Mouse (Mus musculus): ENCODE measurements around the gene Slc12a8. TPM values are rescaled to one million over a fixed set of nuclear protein-coding genes. Genes with fewer than 3 reads are reported as not detected.
"Not testable (repeated sequence)": the region's sequence is repeated elsewhere in the genome, so short reads cannot be mapped to it uniquely, and the experiment has no call there.

The Slc12a8 gene
- 0.65 and 0.82 TPM in 2 replicates for polyA plus RNA-seq (2015; fragmentation: Nextera tagmentation; extraction: Ambion mirVana)

DNA sequence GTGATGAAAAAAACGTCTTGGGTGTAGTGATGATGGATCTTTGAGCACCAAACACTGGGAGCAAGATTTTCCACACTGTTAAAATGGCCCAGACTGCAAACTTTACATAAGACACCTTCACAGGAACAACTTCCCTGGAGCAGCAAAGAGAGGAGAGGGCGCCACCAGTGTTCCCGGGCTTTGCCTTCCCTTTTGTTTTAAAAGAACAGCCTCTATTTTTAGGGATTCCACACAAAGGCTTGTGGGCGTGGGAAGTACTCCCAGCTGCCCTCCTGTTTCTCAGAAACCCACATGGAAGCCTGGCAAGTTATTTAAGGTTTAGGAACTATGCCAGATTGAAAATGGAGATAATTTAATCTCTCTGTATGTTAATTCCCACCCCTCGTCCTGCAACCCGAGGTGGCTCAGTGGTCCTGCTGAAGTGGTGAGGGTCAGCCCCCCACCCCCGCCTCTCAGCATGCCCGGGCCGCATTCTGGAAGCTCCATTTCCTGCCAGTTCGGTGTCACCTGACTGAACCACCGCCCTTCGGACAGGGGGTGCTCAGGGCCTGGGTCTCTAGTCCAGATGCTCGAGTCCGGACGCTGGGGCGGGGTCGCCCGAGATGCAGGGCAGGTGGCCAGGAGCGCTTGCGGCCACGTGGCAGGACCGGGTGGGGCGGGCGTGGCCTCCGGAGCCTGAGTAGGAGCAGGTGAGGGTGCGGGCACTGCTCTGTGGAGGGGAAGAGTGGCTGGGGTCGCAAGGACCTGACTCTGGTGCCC is at the start of gene Slc12a8:
Gene Slc12a8, plus strand, starts transcription at position 522 of the 759 bp plus-strand sequence.
- Histone ChIP-seq H3K9me3 (no peaks in the 10 kb centered on the region), H3K27ac (no peak within 1 kb of the TSS), H3K4me3 (peak within 1 kb of the TSS; percentile 32), H3K4me2 (peak within 1 kb of the TSS; percentile 73), H3K9ac (peak within 1 kb of the TSS; percentile 36; the same call in 1 of the 2 replicates), H3K36me3 (replicated peaks) (no peaks in the 10 kb centered on the region), H3K4me1 (peaks cover 14% of the 10 kb centered on the region; the same call in 1 of the 2 replicates), H3K27me3 (replicated peaks) (no peaks in the 10 kb centered on the region)
- 5% methylated on average over 25 of the region's 27 CpGs for WGBS
- 0 out of 2 replicates have a peak, but pooled peaks have one; percentile 52 for ATAC-seq (replicated peaks)

DNA sequence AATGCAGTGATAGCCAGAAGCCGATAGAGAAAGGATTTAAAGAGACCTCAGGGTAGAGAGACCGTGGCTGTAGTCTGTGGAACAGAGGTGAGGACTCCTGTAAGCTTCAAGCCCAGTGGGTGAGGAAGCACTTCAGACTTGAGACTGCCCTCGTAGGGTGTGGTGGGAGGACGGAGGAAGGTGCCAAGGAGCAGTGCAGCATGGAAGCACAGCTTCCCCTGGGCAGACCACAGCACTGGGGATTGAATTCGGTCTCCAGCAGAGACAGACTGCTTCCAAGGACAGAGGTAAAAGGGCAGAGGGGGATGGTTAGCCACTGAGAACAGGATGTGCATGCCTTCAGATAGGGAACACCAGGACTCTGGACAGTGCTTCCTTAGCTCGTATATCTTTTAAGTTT is 49.7 kb upstream of the Slc12a8 start:
- H3K4me1 ChIP-seq = peaks cover 15% of the 10 kb centered on the region
- no peak overlapping the region for H3K9ac ChIP-seq
- peaks cover 3% of the 10 kb centered on the region; the same call in 1 of the 2 replicates for H3K36me3 ChIP-seq (replicated peaks)
- no peak overlapping the region for H3K27ac ChIP-seq
- no peak overlapping the region for H3K4me2 ChIP-seq
- no peaks in the 10 kb centered on the region for H3K27me3 ChIP-seq (replicated peaks)
- ATAC-seq (replicated peaks) = no peak
- H3K9me3 ChIP-seq = no peaks in the 10 kb centered on the region
- H3K4me3 ChIP-seq = no peak overlapping the region
- WGBS = 69% methylated on average over 6 of the region's 6 CpGs

DNA sequence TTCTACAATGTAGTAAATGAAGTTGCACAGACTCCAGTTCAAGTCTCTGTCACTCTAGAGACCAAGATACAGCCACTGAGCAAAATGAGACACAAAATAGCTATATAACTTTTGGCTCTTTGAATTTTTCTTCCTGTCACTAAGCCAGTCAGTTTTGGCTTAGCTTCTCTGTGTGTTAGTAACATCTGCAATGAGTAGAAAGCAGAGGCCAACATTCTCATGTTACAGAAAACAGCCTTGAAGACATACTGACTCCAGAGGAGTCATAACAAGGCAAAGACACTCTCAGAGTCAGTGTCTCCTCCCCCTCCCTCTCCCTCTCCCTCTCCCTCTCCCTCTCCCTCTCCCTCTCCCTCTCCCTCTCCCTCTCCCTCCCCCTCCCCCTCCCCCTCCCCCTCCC is 47.2 kb upstream of the Slc12a8 start:
- no peak for ATAC-seq (replicated peaks)
- no peaks in the 10 kb centered on the region for H3K9me3 ChIP-seq
- H3K9ac ChIP-seq = no peak overlapping the region
- H3K4me2 ChIP-seq = no peak overlapping the region
- peaks cover 3% of the 10 kb centered on the region; the same call in 1 of the 2 replicates for H3K36me3 ChIP-seq (replicated peaks)
- peaks cover 6% of the 10 kb centered on the region for H3K4me1 ChIP-seq
- no peak overlapping the region for H3K4me3 ChIP-seq
- no peak overlapping the region for H3K27ac ChIP-seq
- no peaks in the 10 kb centered on the region for H3K27me3 ChIP-seq (replicated peaks)

DNA sequence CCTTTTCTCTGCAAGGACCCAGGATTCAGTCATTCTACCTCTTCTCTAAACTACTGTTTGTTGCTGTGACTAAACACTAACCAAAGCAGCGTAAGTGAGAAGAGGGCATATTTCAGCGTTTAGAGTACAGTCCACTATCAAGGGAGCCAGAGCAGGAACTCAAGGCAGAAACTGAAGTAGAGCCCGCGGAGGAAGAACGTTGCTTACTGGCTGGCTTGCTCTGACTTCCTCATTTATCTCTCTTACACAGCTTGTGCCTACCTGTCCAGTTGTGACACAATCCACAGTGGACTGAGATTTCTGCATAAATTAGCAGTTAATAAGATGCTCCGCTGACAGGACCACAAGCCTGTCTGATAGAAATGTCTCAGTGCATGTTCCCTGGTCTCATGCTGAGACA is 42.7 kb upstream of the Slc12a8 start:
- whole genome bisulfite sequencing = 91% methylated on average over 6 of the region's 6 CpGs
- H3K4me1 ChIP-seq = no peaks in the 10 kb centered on the region
- no peak overlapping the region for H3K4me2 ChIP-seq
- no peak overlapping the region for H3K27ac ChIP-seq
- H3K27me3 ChIP-seq (replicated peaks) = no peaks in the 10 kb centered on the region
- H3K36me3 ChIP-seq (replicated peaks) = peaks cover 9% of the 10 kb centered on the region; the same call in 1 of the 2 replicates
- H3K4me3 ChIP-seq = no peak overlapping the region
- H3K9ac ChIP-seq = no peak overlapping the region
- no peaks in the 10 kb centered on the region for H3K9me3 ChIP-seq
- no peak for ATAC-seq (replicated peaks)

DNA sequence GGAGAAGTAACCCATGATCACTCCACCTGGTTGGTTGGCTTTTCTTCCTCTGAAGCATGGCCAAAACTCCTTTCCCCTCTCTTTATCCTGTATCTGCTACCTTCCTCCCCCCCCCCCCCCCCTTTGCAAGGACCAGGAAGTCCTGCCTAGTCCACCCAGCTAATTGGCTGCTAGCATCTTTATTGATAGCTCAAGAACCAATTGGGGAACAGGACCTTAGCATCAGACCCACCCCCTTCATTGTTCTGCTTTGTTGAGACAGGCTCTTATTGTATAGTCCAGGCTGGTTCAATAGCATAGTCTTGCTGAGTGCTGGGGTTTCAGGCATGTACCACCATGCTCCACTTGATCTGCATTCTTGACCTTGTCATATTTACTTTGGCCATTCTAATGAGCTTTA is 37.2 kb upstream of the Slc12a8 start:
- H3K4me3 ChIP-seq = no peak overlapping the region
- H3K27ac ChIP-seq = no peak overlapping the region
- no peak for ATAC-seq (replicated peaks)

DNA sequence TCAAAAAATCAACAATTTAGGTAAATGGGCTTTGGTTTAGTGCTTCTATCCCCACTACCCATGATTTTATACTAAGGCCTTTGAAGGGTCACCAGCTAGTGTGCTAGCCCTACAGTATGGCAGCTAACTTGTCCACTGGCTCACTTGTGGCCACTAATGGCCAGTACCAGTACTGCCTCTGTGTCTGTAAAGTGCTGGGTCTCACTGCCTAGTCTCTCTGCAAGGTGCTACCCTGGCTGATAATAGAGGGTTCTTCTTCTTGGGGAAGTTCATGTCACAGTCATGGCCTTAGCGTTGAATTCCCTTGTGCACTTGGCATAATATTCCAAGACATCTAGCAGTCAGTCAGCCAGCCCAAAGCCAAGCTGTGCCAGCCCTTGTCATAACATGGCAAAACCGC is 36.0 kb upstream of the Slc12a8 start:
- Histone ChIP-seq H3K9me3 (no peaks in the 10 kb centered on the region), H3K4me3 (no peak overlapping the region), H3K36me3 (replicated peaks) (peaks cover under 1% of the 10 kb centered on the region; the same call in 1 of the 2 replicates), H3K4me1 (no peaks in the 10 kb centered on the region), H3K27ac (no peak overlapping the region), H3K9ac (no peak overlapping the region), H3K4me2 (no peak overlapping the region), H3K27me3 (replicated peaks) (no peaks in the 10 kb centered on the region)
- ATAC-seq (replicated peaks) = no peak
- WGBS = 98% methylated on average over 2 of the region's 2 CpGs

More for the DNA sequence above, 37.2 kb upstream of the Slc12a8 start:
- no peaks in the 10 kb centered on the region for H3K9me3 ChIP-seq
- no peak overlapping the region for H3K9ac ChIP-seq
- no peaks in the 10 kb centered on the region for H3K27me3 ChIP-seq (replicated peaks)
- no peaks in the 10 kb centered on the region for H3K4me1 ChIP-seq
- no peak overlapping the region for H3K4me2 ChIP-seq
- H3K36me3 ChIP-seq (replicated peaks) = peaks cover 7% of the 10 kb centered on the region; the same call in 1 of the 2 replicates

DNA sequence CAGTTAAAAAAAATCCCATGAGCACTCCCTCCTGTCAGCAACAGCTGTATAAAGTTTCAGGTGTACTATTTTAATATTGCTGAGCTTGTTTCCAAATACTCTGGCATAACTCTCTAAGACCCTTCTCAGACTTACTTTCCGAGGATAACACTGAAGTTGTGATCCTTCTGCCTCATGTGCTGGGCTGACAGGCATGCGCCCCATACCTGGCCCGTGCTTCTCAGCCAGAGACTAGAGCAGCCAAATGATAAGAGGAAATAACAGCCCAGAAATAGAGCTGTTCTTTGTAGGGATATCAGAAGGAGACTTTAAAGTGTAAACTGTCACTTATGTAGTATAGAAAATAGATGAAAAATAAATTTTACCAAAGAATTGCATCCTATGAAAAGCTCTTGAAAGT is 34.8 kb upstream of the Slc12a8 start:
- Histone ChIP-seq H3K36me3 (replicated peaks) (no peaks in the 10 kb centered on the region), H3K4me1 (no peaks in the 10 kb centered on the region), H3K4me2 (no peak overlapping the region), H3K27me3 (replicated peaks) (no peaks in the 10 kb centered on the region), H3K4me3 (no peak overlapping the region), H3K9ac (no peak overlapping the region), H3K27ac (no peak overlapping the region), H3K9me3 (no peaks in the 10 kb centered on the region)
- ATAC-seq (replicated peaks) = no peak
- 97% methylated on average over 3 of the region's 3 CpGs for WGBS

DNA sequence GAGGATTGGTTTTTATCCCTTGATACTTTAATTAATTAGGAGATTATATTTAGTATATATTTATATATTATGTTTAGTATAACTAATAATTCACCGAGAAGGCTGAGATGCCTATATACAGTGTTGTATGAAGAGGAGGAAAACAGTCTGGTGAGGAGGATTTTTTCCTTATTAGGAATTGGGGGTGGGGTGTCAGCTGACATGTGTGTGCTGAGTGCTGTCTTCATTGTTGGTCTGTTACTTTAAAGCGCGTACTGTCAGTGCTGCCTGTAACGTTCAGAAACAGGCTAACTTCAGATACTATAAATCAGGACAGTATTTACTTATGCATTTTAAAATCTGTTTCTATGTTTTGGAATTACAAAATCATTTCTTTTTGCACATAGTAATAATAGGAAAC is 29.4 kb upstream of the Slc12a8 start:
- H3K36me3 ChIP-seq (replicated peaks) = 0 out of 2 replicates have a peak, but pooled peaks cover 4% of the 10 kb centered on the region
- no peaks in the 10 kb centered on the region for H3K27me3 ChIP-seq (replicated peaks)
- 62% methylated on average over 4 of the region's 4 CpGs for WGBS
- no peaks in the 10 kb centered on the region for H3K9me3 ChIP-seq
- H3K4me2 ChIP-seq = no peak overlapping the region
- H3K27ac ChIP-seq = no peak overlapping the region
- no peak overlapping the region for H3K4me3 ChIP-seq
- H3K9ac ChIP-seq = no peak overlapping the region
- no peaks in the 10 kb centered on the region for H3K4me1 ChIP-seq
- no peak for ATAC-seq (replicated peaks)

DNA sequence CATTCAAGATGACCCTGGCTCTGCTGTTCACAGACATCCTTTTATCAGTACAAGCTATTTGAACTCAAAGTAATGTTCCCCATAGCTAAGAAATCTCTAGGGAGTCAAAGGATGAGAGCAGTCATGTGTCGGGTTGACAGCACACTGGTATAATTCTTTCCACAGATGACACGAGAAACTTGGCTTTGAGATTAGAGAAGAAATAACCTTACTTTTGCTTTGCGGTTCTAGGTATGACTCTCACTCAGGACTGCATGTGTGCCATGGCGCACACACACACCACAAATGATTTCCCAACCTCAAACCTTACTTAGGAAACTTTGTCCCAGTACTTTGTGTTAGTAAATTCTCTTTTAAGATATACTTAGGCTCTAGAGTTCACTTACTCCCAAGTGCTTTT is 22.8 kb upstream of the Slc12a8 start:
- no peak for ATAC-seq (replicated peaks)
- 87% methylated on average over 4 of the region's 4 CpGs for WGBS
- H3K9ac ChIP-seq = no peak overlapping the region
- no peak overlapping the region for H3K4me3 ChIP-seq
- H3K4me1 ChIP-seq = no peaks in the 10 kb centered on the region
- H3K27ac ChIP-seq = no peak overlapping the region
- no peaks in the 10 kb centered on the region for H3K27me3 ChIP-seq (replicated peaks)
- H3K4me2 ChIP-seq = no peak overlapping the region
- H3K9me3 ChIP-seq = no peaks in the 10 kb centered on the region
- H3K36me3 ChIP-seq (replicated peaks) = 0 out of 2 replicates have a peak, but pooled peaks cover 4% of the 10 kb centered on the region

DNA sequence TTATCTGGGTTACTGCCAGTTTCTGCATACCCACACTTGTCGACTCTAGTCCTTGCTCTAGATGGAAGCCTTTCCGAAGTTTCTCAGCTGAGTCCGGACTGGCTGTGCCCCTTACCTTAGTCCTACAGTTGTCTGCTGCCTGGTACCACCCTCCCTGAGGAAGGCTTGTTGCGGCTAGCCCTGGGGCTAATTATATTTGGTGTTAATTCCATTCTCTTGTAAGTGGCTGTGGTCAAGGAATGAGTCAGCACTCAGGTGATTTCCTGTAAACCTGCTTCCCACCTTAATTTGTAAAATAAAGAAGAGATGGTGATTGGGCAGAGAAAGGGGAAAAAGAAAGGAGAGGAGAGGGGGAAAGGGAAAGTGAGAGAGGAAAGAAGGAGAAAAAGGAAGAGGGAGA is 9.0 kb upstream of the Slc12a8 start:
- ATAC-seq (replicated peaks) = no peak
- H3K4me2 ChIP-seq = no peak overlapping the region
- H3K4me1 ChIP-seq = no peaks in the 10 kb centered on the region
- no peak overlapping the region for H3K9ac ChIP-seq
- no peak overlapping the region for H3K4me3 ChIP-seq
- H3K27me3 ChIP-seq (replicated peaks) = no peaks in the 10 kb centered on the region
- no peak overlapping the region for H3K27ac ChIP-seq
- WGBS = 88% methylated on average over 4 of the region's 4 CpGs
- H3K36me3 ChIP-seq (replicated peaks) = peaks cover 5% of the 10 kb centered on the region; the same call in 1 of the 2 replicates
- H3K9me3 ChIP-seq = no peaks in the 10 kb centered on the region; the same call in 1 of the 2 replicates

DNA sequence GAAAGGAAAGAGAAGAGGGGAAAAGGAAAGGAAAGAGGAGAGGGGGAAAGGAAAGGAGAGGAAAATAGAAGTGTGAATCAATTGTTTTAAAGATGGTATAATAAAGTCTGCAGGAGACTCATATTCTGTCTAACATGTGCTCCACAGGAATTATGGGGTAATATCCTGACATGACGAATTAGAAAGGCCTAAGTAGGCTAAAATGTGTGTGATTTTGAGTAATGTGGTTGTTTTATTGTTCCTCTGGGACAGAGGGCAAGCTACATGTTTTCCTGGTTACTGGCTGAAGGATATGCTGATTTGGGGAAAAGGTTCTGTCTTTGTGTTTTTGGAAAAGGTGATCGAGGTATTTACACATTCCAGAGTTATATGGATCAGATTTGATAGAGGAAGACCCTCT is 7.9 kb upstream of the Slc12a8 start:
- not testable (repeated sequence) for H3K27me3 ChIP-seq (replicated peaks); H3K9me3 ChIP-seq; H3K4me2 ChIP-seq; ATAC-seq (replicated peaks); H3K4me1 ChIP-seq; H3K9ac ChIP-seq; H3K27ac ChIP-seq; H3K4me3 ChIP-seq; H3K36me3 ChIP-seq (replicated peaks)
- 94% methylated on average over 2 of the region's 2 CpGs for WGBS

DNA sequence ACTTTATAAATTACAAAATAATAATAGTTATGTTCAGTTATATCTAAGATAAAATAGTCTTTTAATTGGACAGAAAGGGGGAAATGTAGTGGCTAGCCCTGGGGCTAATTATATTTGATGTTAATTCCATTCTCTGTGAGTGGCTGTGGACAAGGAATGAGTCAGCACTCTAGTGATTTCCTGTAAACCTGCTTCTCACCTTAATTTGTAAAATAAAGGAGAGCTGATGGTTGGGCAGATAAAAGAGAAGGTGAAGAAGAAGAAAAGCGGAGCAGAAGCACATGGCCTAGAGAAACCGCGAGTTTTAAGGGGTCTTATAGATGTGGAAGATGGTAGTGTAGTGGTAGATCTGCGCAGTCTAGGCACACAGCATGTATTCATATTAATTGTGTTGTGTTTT is 6.3 kb upstream of the Slc12a8 start:
- not testable (repeated sequence) for H3K4me1 ChIP-seq; H3K9me3 ChIP-seq; H3K4me3 ChIP-seq; ATAC-seq (replicated peaks); H3K9ac ChIP-seq; H3K27me3 ChIP-seq (replicated peaks); H3K36me3 ChIP-seq (replicated peaks); H3K27ac ChIP-seq; H3K4me2 ChIP-seq
- WGBS = 92% methylated on average over 4 of the region's 4 CpGs

DNA sequence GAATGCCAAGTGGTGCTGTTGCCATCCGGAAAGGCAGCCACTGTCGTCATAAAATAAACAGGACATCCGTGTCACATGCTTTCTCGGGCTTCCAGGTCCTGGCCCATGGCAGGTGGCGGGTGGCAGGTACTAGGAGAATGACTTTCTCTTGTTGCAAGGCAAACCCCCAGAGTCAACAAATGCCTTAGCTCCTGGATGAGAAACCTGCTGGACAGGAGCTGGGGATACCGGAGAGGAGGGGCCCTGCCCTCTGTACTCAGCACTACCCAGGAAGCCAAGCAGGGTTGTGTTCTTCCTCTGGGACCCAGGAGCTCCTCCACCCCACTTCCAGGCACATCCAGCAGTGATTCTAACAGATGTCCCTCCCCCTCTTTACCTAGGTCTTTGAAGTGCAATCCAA is 4.6 kb upstream of the Slc12a8 start:
- Histone ChIP-seq H3K4me3 (no peak overlapping the region), H3K36me3 (replicated peaks) (no peaks in the 10 kb centered on the region), H3K4me1 (peaks cover 10% of the 10 kb centered on the region; the same call in 1 of the 2 replicates), H3K9me3 (no peaks in the 10 kb centered on the region; the same call in 1 of the 2 replicates), H3K27ac (no peak overlapping the region), H3K9ac (no peak overlapping the region), H3K27me3 (replicated peaks) (no peaks in the 10 kb centered on the region), H3K4me2 (no peak overlapping the region)
- ATAC-seq (replicated peaks) = no peak
- 83% methylated on average over 6 of the region's 6 CpGs for WGBS
